Mouse (Mus musculus) heart, adult 2 months (tissue): Measurements from ENCODE around the gene Slit3.

Experiments used
- CTCF ChIP-seq: fragments of 200-600 bp; IDR thresholded peaks from 2 replicates; pipeline ENCODE4 v1.8.1; 2022; ENCODE audit warnings: antibody characterized with exemption, mild to moderate bottlenecking, moderate library complexity
- EP300 ChIP-seq: fragments of 200-500 bp; IDR thresholded peaks from 2 replicates; pipeline ENCODE4 v1.6.1; 2011; ENCODE audit warnings: low read depth, low read length, control low read depth; ENCODE audit not compliant: insufficient read depth
- POLR2A ChIP-seq: fragments of 200-500 bp; IDR thresholded peaks from 2 replicates; pipeline ENCODE4 v1.6.1; 2011; ENCODE audit warnings: mild to moderate bottlenecking, low read depth, low read length, control low read depth; ENCODE audit not compliant: insufficient read depth

- no peak for TF ChIP-seq CTCF
- no peak for TF ChIP-seq POLR2A
- no peak for TF ChIP-seq EP300
Observed at GRCm38 (mm10) chr11:35121611-35121959, 561 bp downstream of the Slit3 start.
